Mouse (Mus musculus) gastrocnemius, adult 18-20 months (tissue): ENCODE measurements around the gene Ak5. TPM values are rescaled to one million over a fixed set of nuclear protein-coding genes. Genes with fewer than 3 reads are reported as not detected.

Source experiments
- DNase-seq: peaks from one replicate; pipeline ENCODE4 v3.0.0; 2021; ENCODE audit warnings: low spot score
- total RNA-seq, 2 experiments: library from RNA; stranded (reverse); gene quantifications; 2 replicates each; pipeline ENCODE4 v1.2.3; 2021

Gene Ak5
- total RNA-seq, 2 experiments from 2014 or later, result 0.24 to 0.32 TPM

DNA sequence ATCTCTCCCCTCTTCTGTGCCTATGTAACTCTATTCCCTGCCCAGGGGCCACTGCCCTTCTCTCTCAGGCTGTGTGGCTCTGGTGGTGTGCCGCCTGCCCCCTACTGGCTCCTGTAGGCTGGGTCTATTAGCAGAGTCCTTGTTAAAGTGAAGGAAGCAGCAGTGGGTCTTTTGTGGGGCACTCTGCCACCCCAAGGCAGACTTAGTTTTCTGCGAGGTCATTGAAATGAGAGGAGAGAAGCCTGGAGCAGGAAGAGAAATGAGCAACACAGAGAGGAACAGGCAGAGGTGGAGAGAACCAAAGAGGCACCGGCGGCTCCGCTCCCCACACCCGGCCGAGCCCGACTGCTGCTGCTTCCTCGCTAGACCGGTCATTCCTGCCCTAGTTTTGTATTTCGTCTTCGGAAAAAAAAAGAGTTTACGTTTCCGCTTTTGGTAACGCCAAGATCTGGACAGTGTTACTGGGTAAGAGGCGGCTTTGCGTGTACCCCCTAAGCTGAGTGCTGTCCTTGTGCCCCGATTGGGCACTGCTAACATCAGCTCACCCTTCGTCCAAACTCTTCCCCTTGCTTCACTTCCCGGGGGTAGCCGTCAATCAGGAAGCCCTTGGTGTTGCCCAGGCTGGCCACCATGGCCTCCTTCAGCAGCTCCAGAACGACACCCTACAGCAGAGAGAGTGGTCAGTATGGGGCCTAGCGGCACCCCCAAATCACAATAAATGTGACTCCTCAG is 190.2 kb downstream of the Ak5 start:
- DNase-seq, result peak; percentile 73

DNA sequence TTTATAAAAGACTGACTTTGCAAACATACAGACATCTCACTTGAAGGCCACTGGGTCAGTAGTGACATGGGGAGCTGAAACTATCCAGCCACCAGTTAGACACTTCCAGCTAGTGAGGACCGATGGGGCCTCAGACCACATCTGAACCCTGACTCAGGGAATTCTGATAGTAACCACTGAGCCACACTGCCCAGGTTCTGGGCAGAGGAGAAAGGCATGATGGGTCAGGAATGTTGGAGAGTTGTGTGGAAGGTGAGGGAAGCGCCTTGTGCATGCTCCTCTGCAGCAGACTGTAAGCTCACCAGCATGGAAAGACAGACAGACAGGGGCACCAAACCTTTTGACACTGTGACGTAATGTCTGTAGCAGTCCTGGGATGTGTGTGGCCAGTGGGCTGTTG is 192.3 kb downstream of the Ak5 start:
- DNase-seq, result no peak

DNA sequence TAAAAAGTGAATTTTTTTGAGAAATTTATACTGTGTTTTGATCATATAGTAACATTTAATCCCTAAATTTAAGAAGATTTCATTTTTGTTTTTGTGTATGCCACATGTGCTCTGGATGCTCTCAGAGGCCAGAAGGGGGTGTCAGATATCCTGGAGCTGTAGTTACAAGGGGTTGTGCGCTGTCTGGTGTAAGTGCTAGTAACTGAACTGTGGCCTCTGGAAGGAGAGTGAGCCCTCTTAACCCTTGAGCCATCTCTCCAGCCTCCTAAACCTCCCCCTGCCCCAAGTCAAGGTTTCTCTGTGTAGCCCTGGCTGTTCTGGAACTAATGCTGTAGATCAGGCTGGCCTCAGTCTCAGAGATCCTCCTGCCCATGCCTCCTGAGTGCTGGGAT is 192.9 kb downstream of the Ak5 start:
- DNase-seq, result no peak

DNA sequence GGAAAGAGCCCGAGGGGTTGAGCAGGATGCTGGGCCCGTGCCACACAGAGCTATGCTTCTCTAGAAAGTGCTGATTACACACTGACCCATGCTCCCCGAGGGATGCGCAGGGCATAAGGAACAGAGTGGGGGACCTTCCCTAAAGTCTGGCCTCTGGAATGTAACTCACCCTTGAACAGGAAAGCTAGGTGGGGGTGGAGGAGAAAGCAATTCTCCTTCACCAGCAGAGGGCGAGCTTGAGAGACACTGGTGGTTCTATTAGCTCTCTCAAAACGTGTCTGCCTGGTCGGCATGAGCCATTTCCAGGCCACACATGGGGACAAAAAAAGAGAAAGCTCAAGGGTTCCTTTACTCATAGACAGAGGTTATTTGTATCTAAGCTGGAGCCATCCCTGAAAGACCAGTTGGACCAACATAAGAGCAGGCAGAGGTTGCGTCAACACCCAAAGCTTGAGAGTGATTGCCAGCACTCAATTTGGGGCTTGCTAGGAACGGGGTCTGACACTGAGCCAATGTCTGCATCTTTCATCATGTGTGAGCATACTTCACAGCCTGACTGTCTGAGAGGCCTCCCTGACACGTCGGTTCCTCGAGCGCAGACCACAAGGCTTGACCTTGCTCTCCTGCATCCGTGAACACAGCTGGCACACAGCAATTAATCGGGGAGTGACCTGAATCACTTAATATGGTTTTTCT is 193.4 kb downstream of the Ak5 start:
- DNase-seq, result peak; percentile 61

DNA sequence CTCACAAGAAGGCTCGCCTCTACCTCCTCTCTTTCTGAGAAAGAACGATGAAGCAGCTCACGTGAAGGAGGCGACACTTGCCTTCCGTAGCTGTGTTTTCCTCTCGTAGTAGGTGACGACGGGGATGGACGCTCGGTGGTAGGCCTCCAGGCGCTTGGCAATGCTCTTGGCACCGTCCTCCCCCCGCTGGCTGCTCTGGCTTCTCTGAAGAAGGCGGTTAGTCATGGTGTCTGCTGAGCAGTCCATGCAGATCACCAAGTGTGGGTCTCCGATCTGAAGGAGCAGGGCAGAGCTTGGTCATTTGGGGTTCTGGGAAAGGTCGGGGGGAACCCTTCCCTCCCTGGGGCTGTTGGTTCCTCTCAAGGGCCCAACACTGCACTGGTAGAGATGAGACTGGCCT is 195.5 kb downstream of the Ak5 start:
- no peak for DNase-seq

DNA sequence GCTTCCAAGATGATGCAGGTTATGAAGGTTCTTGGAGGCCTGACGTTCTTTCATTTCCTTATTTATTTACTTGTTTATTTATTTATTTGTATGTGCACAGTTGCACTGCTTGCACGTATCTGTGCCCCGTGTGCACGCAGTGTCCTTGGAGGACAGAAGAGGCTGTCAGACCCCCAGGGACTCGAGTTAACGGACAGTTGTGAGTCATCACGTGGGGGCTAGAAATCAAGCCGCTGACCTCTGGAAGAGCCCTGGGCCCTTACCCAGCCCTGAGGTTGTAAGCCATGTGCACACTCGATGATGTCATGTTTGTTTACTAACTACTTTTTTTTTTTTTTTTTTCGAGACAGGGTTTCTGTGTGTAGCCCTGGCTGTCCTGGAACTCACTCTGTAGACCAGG is 197.8 kb downstream of the Ak5 start:
- no peak for DNase-seq

DNA sequence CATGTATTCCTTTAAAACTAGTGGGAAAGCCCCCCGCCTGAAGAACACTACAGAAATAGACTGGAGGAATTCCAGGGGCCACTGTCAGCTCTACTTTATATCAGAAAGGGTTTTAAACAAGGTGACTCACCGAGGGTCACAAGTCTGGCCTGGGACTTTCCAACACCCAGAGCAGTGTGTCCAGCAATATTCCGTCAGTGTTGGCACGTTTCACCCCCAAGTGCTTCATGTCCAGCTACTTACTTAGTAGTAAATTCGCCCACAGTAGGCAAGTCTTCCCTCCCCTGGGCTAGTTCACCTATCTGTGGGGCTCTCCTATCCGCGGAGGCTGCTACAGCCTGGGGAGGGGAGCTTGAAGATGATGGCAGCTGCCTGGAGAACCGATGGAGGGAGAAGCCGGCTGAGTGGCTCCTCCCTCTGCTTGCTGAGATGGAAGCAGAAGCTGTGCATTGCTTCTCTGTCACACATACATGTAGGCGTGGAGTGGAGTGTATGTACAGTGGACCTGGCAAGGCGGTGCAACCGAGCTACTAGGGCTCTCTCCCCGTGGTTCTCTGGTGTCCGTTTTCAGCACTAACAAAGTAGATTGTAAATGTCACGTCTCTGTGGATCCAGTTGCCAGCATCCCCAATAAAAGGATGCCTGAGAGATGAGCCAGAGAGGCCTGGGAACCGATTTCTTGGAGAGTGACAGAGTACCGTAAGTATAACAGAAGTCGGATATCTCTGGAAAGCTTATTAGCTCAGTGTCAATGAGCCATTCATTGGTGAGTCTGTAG is 198.5 kb downstream of the Ak5 start:
- no peak for DNase-seq

DNA sequence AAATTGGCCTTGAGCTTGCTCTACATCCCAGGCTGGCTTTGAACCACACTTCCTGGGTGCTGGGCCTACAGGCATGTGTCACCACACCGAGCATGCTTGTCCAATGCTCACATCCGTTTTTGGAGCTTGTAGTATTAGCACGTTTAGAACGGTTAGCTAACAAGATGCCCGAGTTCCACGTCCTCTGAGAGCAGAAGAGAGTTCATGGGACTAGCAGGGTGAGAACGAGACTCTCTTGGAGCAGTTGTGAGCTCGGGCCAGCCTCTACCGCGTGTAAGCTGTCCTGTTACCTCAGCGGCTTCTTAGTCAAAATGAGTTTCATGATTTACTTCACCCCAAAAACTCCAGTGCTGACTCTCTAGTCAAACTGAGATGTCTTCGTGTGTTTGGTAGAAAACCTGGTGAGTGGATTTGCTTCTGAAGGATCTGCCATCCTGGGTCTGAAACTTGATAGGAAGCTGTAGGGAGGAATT is 199.6 kb downstream of the Ak5 start:
- no peak for DNase-seq

DNA sequence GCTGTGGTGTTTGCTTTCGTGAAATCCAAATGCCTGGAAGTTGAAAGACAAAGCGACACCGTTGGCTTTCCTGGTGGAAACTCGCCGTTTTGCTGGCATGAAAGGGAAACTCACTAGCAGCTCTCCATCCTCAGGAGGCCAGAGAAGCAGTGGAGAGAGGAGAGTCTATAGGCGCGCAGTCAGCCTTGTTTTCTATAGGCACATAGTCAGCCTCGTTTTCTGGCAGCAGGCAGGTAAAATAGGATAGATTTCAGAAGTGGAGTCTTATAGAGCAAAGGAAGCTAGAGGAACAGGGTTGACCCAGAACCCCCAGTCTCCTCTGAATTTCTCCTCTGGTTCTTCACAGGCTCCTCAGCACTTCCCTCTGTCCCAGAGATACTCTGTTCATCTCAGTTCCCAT is 200.1 kb downstream of the Ak5 start:
- DNase-seq, result no peak

DNA sequence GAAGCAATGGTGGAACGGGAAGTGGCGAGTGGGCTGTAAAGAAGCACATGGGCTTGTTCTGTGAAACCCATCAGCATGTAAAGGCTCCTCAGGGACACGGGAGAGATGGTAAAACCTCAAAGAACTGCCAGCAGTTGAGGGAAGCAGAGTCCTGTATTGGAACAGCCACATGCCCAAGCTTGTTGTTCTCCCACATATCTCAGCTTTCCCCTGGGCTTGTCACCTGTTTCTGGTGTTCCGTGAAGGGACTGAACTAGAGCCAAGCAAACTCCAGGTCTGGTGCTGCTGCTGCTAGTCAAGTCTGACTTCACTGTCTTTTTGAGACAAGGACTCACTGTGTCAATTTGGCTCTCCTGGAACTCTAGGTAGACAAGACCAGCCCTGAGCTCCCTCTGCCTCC is 200.8 kb downstream of the Ak5 start:
- no peak for DNase-seq

DNA sequence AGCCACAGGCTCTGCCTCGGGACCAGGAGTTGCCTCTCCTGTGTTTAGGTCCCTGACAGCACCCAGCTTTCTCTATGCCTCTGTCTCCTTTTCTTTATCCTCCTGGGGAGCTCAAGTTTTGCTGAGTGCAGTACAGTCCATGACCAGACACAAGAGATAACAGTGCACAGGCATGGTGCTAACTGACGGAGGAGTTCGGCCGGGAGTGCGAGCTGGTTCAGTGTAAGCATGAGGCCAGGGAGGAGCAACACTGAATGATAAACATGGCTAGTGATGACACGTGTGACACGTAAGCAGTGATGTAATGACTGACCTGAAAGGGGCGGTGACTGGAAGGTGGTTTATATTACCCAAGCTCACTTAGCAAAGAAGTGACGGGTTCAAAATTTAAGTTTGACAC is 201.3 kb downstream of the Ak5 start:
- no peak for DNase-seq

DNA sequence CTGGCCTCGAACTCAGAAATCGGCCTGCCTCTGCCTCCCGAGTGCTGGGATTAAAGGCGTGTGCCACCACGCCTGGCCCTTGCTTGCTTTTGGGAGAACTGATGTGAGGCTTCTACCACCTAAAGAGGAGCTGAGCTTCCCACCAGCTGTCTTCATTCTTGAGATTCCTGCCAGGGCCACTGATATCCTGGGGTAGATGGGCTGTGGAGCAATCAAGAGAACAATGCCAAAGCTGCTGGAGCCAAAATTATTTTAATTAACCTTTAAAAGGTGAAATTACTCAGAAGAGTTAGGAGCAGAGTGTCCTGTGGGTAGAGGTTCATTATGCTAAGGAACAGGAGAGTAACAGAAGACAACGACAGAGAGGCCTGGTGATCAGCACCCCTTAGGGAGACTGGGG is 202.8 kb downstream of the Ak5 start:
- no peak for DNase-seq

DNA sequence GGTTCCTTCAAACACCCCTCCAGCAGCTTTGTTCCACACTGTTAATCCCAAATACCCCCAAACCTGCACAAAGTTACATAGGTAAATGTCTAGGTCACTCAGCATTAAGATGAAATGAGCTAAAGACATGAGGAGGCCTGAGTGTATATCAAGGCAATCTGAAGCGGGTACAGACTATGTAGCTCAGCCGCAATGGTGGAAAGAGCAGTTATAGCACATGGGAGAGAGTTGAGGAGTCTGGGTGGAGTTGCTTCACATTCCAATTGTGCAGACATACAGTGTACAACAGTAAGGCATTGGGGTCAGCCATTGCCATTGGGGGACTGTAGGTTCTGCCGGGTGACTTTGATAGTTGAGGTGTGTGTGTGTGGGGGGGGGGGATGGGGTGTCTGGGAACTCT is 203.7 kb downstream of the Ak5 start:
- DNase-seq, result no peak

DNA sequence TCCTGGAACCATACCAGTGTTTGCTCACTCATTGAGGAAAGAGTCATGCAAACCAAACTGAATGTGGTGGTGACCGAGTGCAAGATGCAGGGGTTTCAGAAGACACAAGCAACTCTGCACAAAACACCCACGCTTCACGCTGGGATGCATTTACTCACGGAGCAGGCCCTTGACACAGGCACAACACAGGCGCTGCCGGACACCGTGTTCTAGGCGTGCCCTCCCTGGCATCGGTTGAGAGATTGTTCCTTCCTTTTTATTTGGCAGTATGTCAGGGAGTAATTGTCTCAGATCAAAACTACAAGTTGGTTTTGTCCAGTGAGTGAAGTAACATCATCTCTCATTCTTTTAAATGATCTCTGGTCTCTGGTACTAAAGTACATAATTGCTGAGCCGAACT is 205.3 kb downstream of the Ak5 start:
- DNase-seq, result no peak

DNA sequence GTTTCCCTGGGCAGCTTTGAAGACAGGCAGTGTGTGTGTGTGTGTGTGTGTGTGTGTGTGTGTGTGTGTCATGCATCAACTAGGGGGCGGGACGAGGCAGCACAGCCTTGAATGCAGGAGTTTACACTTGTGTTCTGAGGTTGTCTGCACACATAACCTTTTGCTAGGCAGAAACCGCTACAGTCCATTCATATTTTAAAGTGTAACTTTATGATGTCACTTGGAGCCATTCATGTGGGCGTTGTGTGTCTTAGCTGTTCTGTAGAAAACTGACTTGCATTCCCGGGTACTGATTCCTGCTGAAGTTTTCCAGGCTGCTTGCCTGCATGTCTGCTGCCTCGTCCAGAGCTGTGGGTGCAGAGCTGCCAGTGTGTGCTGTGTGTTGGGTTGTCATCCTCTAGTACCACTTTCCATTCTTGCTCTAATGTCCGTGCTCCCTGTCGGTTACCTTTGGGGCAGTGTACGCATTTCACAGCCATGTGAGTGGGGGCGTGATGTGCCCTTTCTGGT is 206.1 kb downstream of the Ak5 start:
- DNase-seq, result no peak

DNA sequence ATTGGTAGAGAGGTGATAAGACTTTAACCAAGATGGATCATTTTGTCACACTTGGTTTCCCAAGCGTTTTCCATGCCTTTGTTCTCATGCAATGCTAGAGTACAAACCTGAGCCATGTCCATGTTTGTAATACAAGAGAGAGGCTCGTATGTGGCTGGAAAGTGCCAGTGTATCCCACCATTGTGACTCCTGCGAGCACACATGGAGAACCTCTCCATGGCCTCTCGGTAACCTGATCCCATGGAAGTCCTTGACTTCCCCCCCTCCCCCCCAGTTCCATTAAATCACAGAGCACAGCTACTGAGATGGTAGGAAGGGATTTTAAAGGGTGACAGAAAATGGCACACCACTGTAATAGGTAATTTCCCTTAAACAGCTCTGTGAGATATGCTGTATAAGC is 207.4 kb downstream of the Ak5 start:
- DNase-seq, result no peak

DNA sequence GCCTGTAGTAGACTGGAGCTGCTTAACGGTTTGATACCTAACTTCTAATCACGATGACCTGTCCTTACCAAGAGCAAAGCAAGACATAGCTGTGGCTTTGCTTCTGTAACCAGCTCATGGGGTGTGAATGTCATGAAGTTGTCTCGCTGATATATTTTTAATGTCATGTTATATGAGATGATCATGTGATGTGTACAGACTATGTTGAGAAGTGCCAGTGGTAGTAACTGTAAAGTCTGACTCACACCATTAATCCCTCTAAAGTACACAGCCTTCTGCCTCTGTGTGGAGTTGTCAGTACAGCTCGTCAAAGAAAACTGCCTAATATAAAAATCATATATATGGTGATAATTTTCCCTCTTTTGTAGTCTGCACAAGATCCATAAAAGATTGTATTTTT is 209.3 kb downstream of the Ak5 start:
- DNase-seq, result peak; percentile 32

DNA sequence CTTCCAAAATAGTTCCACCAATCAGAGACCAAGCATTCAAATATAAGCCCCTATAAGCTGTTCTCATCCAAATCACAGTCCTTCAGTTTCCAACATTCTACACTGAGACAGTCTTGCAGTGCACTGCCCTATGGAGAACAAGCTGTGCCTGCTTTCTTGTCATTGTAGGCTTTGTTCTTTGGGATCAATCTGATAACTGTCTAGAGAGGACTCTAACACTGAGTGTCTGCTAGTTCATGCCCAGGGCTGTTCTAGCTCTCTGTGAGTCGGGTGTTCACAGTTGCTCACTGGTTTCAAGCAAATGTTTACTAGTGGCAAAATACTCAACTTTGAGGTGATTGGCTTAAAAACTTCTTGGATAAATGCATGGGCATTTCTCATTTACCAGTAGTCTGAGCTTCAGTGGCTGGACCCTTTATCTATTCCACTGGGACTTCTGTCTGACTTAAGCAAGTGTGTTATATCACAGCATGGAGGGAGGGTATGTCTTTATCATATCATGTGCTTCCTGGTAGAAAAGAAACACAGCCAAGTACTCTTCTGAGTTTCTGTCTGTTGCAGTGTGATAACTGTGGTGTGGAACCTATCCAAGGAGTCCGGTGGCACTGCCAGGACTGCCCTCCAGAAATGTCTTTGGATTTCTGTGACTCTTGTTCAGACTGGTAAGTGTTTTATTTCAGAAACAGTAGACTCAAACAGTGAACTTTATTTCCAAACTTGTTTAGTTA is 210.7 kb downstream of the Ak5 start:
- DNase-seq, result peak; percentile 45

DNA sequence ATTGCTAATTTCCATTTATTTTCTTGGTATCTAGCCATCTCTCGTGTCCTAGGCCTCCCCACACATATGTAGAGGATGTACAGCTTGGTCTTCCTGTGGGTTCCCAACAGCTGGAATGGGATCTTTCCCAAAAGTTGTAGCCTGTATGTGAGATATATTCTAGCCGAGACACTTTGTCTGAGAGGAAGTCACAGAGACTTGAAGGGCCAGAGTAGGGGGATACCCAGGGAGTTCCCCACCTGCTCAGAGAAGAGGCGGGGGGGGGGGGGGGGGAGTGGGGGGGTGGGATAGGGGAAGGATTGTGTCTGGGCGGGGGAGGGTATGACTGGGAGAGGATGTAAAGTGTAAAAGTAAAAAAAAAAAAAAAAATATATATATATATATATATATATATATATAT is 215.0 kb downstream of the Ak5 start:
- DNase-seq, result no peak

DNA sequence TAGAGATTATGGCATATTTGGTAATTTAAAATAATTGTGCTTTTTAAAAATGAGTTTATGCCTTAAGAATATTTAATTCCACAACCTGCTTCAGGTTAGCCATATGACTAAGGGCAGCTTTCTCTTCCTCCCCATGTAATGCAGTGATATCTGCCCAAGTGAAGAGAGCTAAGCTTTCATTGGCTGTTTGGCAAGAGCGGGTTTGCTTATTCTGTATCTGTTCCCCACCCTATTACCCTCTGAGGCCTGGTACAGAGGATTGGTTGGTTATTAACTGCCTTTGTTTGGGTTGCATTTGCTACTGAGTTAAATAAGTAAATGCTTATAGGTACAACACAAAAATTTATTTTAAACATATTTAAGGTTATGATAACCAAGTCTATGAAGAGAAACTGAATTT is 221.2 kb downstream of the Ak5 start:
- no peak for DNase-seq

DNA sequence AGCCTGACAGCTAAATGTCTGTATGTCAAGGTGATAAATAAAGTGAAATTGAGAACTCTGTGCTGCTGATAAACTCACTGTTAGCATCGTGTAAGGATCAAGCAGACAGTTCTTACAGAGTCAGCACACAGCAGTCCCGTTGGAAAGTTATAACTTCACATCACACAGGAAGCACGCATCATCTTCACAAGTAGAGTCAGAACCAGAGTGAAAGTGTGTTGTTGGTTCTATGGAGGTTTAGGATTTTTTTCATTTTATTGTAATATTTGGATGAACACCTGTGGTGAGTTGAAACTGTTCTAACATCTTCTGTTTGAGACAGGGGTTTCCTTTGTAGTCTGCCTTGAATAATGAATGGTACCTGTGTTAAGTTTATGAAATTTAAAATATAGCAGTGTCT is 224.0 kb downstream of the Ak5 start:
- no peak for DNase-seq

DNA sequence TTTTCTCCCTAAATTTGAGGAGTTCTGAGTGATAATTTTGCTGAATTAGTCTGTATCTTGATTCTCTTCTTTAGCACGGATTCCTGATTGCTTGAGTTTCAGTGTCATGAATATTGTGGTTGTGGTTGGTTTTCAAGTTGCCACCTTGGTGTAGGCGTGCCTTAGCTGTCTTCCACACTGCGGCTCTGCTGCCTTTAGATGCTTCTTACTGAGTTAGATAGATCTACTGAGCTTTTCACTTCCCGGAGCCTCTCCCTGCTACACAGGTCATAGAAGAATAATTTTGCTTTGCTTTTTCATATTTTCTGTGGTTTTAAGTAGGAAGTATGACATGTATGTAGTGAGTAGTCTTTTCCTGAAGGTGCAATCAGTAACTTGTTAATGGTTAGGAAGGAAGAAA is 225.4 kb downstream of the Ak5 start:
- DNase-seq, result no peak
